Mouse (Mus musculus) C2C12 (cell line): ENCODE measurements around the gene Cfap74. TPM values are rescaled to one million over a fixed set of nuclear protein-coding genes. Genes with fewer than 3 reads are reported as not detected.

Experiments used
- H3K27me3 ChIP-seq: one replicate; pipeline ENCODE4 v1.6.1; 2011; ENCODE audit not compliant: control insufficient read depth, insufficient read depth, insufficient read length
- H3K36me3 ChIP-seq: one replicate; pipeline ENCODE4 v1.6.1; 2011; ENCODE audit not compliant: control insufficient read depth, insufficient read depth
- H3K4me3 ChIP-seq: one replicate; pipeline ENCODE4 v1.5.1; 2011; ENCODE audit warnings: mild to moderate bottlenecking, control low read depth; ENCODE audit not compliant: poor library complexity, insufficient read depth, severe bottlenecking
- H3K79me2 ChIP-seq: one replicate; pipeline ENCODE4 v1.6.1; 2011; ENCODE audit not compliant: control insufficient read depth, insufficient read depth
- H3K79me3 ChIP-seq: one replicate; pipeline ENCODE4 v1.6.1; 2011; ENCODE audit warnings: low read depth, control low read depth
- H3ac ChIP-seq: one replicate; pipeline ENCODE3; 2011; ENCODE audit warnings: low read depth; ENCODE audit not compliant: control insufficient read depth, insufficient read length
- CEBPB ChIP-seq: IDR thresholded peaks from one replicate; pipeline ENCODE4 v1.6.1; 2011; ENCODE audit warnings: low read depth, mild to moderate bottlenecking, control low read depth, moderate library complexity
- CTCF ChIP-seq: IDR thresholded peaks from one replicate; pipeline ENCODE4 v1.5.1; 2011; ENCODE audit not compliant: control insufficient read depth, insufficient read depth, insufficient read length
- FOSL1 ChIP-seq: IDR thresholded peaks from one replicate; pipeline ENCODE4 v1.8.0; 2011; ENCODE audit warnings: mild to moderate bottlenecking, low read length; ENCODE audit not compliant: poor library complexity, insufficient read depth, severe bottlenecking
- MAX ChIP-seq: IDR thresholded peaks from one replicate; pipeline ENCODE4 v1.6.1; 2011; ENCODE audit warnings: mild to moderate bottlenecking, control low read depth
- MYOD1 ChIP-seq: IDR thresholded peaks from one replicate; pipeline ENCODE4 v1.6.1; 2011; ENCODE audit warnings: low read depth; ENCODE audit not compliant: control insufficient read depth, insufficient read length
- MYOG ChIP-seq: IDR thresholded peaks from one replicate; pipeline ENCODE4 v1.6.1; 2011; ENCODE audit not compliant: control insufficient read depth, insufficient read length; ENCODE audit errors: extremely low read depth
- USF1 ChIP-seq: IDR thresholded peaks from one replicate; pipeline ENCODE4 v1.6.1; 2011; ENCODE audit warnings: low read depth, mild to moderate bottlenecking, control low read depth, moderate library complexity
- polyA plus RNA-seq: library from polyadenylated mRNA; unstranded; fragments of >200 nt; fragmentation: generic; extraction: Trizol; gene quantifications from one replicate; pipeline ENCODE4 v1.2.1, GENCODE M21; 2012; ENCODE audit warnings: missing spikeins

The Cfap74 gene
- polyA plus RNA-seq, 1 experiment: 0.90 TPM

DNA sequence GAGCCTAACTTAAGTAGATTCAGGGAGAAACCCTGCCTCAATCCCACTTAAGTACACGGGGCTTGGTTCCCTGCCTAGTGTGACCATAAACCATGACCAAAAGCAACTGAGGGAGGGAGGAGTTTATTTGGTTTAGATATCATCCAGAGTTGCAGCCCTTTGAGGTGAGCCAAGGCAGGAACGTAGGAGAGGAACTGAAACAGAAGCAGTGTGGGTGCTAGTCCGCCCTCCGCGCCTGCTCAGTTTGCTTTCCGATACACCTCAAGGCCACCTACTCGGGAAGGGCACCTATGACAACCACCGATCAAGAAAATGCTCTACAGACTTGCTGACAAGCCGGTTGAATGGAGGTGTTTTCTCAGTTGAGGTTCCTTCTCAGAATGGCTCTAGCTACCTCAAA is 41.3 kb upstream of the Cfap74 start:
- no peaks in the 10 kb centered on the region for H3K79me3 ChIP-seq
- TF ChIP-seq MAX: no peak
- H3K27me3 ChIP-seq: peaks cover 81% of the 10 kb centered on the region
- H3K79me2 ChIP-seq: no peaks in the 10 kb centered on the region
- no peaks in the 10 kb centered on the region for H3K36me3 ChIP-seq
- H3ac ChIP-seq: no peak overlapping the region
- no peak overlapping the region for H3K4me3 ChIP-seq

DNA sequence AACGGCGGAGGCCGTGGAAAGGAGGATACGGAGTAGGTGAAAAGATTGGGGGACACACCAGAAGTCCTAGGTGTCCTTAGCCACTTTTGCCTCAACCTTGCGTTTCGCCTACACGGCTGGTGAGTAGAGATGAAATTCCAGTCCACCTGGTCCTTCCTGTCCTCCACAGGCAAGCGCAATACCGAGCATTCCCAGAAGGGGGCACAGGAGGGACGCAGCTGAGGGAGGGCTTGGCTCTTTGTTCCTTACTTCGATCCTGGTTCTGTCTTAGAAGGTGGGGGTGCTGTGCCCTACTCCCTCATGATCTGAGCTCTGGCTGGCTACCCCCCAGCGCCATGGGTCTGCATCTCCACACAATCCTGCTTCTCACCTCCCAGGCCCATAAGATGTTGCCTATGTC is 40.3 kb upstream of the Cfap74 start:
- Histone ChIP-seq H3K79me2 (no peaks in the 10 kb centered on the region), H3K79me3 (no peaks in the 10 kb centered on the region), H3K36me3 (no peaks in the 10 kb centered on the region), H3K4me3 (no peak overlapping the region), H3ac (no peak overlapping the region), H3K27me3 (peaks cover 76% of the 10 kb centered on the region)
- TF ChIP-seq USF1 (no peak), CTCF (peak; percentile 59)

DNA sequence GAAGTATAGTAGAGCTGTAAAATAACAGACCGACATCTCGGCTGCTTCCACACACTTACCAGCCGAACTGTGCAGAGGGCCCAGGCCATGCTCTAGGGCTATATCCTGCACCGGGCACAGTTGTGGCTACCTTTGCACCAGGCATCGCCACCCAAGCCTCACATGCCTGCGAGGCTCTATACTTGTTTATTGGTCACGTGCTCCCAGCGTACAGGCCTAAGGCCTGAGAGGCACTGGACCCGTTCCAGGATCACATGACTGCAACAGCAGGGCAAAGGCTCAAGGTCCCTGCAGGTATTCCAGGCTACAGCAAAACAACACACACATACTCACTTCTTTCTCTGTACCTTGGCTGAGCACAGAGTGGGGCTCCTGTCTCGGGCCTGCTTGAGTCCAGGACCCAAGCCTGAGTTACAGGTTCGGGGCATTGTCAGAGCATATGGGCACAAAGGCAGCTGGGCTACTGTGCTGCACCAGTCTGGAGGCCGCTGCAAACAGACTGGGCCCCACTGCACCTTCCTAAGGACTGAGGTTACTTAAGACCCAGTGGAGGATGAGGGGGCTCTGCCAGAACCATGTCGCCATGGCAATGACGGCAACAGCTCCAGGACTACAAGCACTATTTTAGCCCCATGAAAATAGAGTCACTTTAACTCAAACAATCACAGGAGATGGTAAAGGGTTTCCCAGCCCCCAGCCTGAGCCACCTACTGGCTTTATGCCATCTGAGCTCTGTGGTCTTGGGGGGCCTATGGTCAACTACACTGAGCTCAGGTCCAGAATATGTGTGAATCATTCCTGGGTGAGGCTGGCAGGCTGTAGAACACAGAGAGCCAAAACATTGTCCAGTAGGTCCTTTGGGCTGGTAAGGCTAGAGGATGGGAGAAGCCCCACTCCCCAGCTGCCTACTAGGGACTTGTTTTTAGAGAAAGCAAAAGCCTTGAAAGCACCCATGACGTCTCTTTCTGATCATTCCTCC is 38.0 kb upstream of the Cfap74 start:
- TF ChIP-seq USF1 (peak; percentile 30), MAX (no peak)
- Histone ChIP-seq H3K4me3 (no peak overlapping the region), H3K79me3 (no peaks in the 10 kb centered on the region), H3K27me3 (peaks cover 75% of the 10 kb centered on the region), H3K36me3 (no peaks in the 10 kb centered on the region), H3K79me2 (no peaks in the 10 kb centered on the region), H3ac (no peak overlapping the region)

DNA sequence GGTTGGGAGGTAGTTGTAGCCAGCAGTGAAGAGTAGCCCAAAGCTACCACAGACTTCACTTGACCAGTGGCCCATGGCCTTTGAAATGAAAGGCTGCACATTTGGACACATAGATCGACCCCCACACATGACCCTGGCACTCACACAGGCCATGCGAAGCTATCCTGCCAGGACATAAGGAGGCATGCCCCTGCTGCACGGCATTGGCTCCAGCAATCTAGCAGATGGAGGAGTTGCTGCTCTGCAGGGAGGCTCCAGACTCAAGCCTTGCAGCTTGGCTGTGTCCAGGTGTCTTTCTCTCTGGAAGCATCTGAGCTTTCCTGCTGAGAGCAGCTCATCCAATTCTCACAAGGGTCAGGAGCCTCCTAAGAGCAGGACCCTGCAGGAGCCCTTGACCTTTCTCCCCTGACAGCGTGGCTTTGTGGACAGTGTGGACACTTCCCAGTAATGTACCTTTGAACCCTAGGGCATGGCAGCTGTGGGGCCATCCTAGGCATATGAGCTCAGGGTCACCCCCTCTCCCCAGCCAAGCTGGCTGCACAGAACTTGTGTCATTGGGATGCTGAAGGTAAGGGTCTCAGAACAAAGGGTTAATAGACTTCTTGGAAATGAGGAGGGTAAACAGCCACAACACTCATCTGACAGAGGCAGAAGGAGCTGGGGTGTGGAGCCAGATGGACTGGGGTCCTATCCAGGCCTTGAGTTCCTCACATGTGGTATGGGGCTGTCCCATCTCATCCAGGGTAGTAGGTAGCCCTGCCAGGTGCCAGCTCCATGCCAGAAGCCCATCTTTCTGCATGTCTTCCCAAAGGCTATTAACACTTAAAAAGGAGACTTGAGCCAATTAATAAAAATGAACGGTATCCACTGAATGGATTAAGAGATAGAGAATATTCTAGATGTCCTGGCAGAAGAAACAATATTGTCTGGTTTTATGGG is 36.9 kb upstream of the Cfap74 start:
- Histone ChIP-seq H3K27me3 (peaks cover 75% of the 10 kb centered on the region), H3K36me3 (no peaks in the 10 kb centered on the region), H3K79me3 (no peaks in the 10 kb centered on the region), H3ac (no peak overlapping the region), H3K4me3 (no peak overlapping the region), H3K79me2 (no peaks in the 10 kb centered on the region)
- TF ChIP-seq FOSL1 (no peak), MAX (no peak), MYOD1 (no peak), CTCF (no peak), CEBPB (no peak)

DNA sequence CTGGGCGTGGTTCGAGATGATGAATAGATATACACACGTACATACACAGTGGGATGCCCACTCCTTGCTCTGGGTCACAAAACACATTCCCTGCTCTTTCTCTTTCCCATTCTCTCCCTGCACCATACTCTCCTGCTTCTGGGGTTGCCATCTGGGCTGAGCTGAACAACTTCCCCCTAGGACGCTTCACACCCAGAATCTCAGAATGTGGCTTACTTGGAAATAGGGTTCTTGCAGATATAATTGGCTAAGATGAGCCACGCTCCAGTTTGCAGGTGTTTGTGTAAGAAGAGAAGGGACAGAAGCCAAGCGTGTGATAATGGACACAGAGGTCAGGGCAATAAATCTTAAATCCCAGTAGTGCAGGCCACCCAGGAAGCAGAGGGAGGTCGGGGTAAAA is 27.0 kb upstream of the Cfap74 start:
- TF ChIP-seq USF1 (no peak), MYOD1 (no peak), FOSL1 (no peak), CTCF (no peak), MAX (no peak), MYOG (no peak), CEBPB (no peak)
- Histone ChIP-seq H3K79me2 (no peaks in the 10 kb centered on the region), H3ac (no peak overlapping the region), H3K36me3 (no peaks in the 10 kb centered on the region), H3K4me3 (no peak overlapping the region), H3K79me3 (no peaks in the 10 kb centered on the region), H3K27me3 (peaks cover 84% of the 10 kb centered on the region)

DNA sequence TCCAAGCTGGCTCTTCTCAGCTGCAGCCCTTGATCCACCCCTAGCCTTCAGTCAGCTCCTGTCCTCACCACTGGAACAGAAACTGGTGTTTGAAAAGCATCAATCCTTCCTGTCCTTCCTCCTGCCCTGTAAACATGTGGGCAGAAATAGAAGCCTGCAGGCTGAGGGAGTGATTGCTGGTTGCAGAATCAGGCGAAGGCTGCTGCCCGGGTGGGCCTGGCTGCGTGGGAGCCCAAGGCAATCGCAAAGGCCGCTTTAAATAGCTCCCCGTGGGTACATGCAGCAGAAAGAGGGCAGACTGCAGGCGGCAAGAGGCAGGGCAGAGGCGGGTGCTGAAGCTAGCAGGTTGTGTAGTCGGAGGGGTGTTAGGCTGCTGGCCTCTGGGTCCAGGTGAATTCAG is 26.2 kb upstream of the Cfap74 start:
- no peak for TF ChIP-seq CTCF
- no peak for TF ChIP-seq CEBPB
- no peak for TF ChIP-seq FOSL1
- no peak for TF ChIP-seq MYOG
- TF ChIP-seq MAX: no peak
- no peak for TF ChIP-seq MYOD1
- peaks cover 84% of the 10 kb centered on the region for H3K27me3 ChIP-seq

More for the DNA sequence above, 26.2 kb upstream of the Cfap74 start:
- Histone ChIP-seq H3ac (no peak overlapping the region), H3K79me2 (no peaks in the 10 kb centered on the region), H3K79me3 (no peaks in the 10 kb centered on the region), H3K4me3 (no peak overlapping the region), H3K36me3 (no peaks in the 10 kb centered on the region)
